ENCODE assay signal across 8 mouse cellular contexts in the genomic region with DNA sequence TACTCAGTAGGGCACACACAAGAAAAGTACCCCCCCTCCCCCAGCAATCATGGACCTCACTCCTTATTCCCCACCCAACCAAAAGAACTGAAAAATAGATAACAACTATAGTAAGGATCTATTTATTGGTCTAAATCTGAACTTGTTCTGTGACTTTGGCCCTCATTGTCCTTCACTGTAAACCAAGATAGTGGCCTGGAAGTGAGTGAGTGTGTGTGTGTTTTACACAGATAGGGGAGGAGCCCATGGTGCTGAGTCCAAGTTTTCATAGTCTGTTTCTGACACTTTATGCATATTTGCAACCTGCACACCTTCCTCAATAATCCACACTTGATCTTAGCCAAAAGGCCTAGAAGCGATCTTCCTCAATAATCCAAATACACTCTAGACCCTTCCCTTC. TPM values are rescaled to one million over a fixed set of nuclear protein-coding genes. Genes with fewer than 3 reads are reported as not detected.
DNase-seq lines count a peak whose midpoint lies in the region; ATAC-seq and TF ChIP-seq lines count a peak whose summit lies in the region.
"Had no signal": no experiment of that assay in that cellular context is flagged by ENCODE, and none has a peak within 500 bp of the region (broad histone marks: within the 10 kb centered on the region; RNA-seq: fewer than 3 reads in every experiment).

No protein-coding gene starts in this region.

- H3K4me1 ChIP-seq in lung, embryonic 16.5 days (replicated peaks; ENCODE audit: control insufficient read depth, insufficient read depth, low read length): peaks cover 24% of the 10 kb centered on the region
- H3K4me1 ChIP-seq in embryonic fibroblast, embryonic 13.5 days (ENCODE audit: control insufficient read depth, insufficient read depth, low read length): peaks cover 7% of the 10 kb centered on the region; the same call in 1 of the 2 replicates
- H3K4me1 ChIP-seq in limb, embryonic 12.5 days (replicated peaks): peaks cover 31% of the 10 kb centered on the region
- peaks cover 31% of the 10 kb centered on the region for H3K4me1 ChIP-seq in small intestine, adult 2 months (ENCODE audit: control insufficient read depth, insufficient read depth, insufficient read length, low read length)

- no peak for TF ChIP-seq CTCF in embryonic fibroblast, embryonic 13.5 days (IDR thresholded peaks at IDR 0.05; ENCODE audit: borderline replicate concordance, insufficient read depth, low read length)
- TF ChIP-seq CTCF in small intestine, adult 2 months (IDR thresholded peaks at IDR 0.05; ENCODE audit: extremely low read depth, insufficient read length, insufficient replicate concordance, low read depth, low read length): no peak

- TF ChIP-seq POLR2A in embryonic fibroblast, embryonic 13.5 days (IDR thresholded peaks at IDR 0.05; ENCODE audit: low read depth, low read length): no peak
- no peak for TF ChIP-seq POLR2A in small intestine, adult 2 months (IDR thresholded peaks at IDR 0.05; ENCODE audit: low read depth, low read length)

- peak; percentile 24 for ATAC-seq in lung, embryonic 16.5 days (ENCODE audit: low read depth)
- no peak for ATAC-seq in limb, embryonic 12.5 days (ENCODE audit: insufficient number of reproducible peaks, insufficient read depth, low FRiP score, low TSS enrichment, low read depth)
- ATAC-seq in monocyte, adult 5-6 weeks (replicated peaks; ENCODE audit: insufficient number of reproducible peaks, low FRiP score, low TSS enrichment, poor library complexity, severe bottlenecking): no peak

- DNase-seq in lung, postnatal 14 days: no peak
- no peak for DNase-seq in frontal cortex, postnatal 10 days (ENCODE audit: low spot score in 2 of 2)

- no peaks in the 10 kb centered on the region for H3K9me3 ChIP-seq in lung, embryonic 16.5 days (ENCODE audit: control insufficient read depth, low read length)
- no peaks in the 10 kb centered on the region for H3K9me3 ChIP-seq in limb, embryonic 12.5 days

- no peaks in the 10 kb centered on the region for H3K27me3 ChIP-seq in lung, embryonic 16.5 days (ENCODE audit: control insufficient read depth, insufficient read depth, low read depth, low read length)
- H3K27me3 ChIP-seq in limb, embryonic 12.5 days: 0 out of 2 replicates have a peak, but pooled peaks cover 6% of the 10 kb centered on the region
- H3K27me3 ChIP-seq in small intestine, adult 2 months (ENCODE audit: control insufficient read depth, insufficient read depth, low read length): no peaks in the 10 kb centered on the region

- peak overlapping the region; percentile 86 for H3K9ac ChIP-seq in lung, embryonic 16.5 days (ENCODE audit: low read length)
- H3K9ac ChIP-seq in limb, embryonic 12.5 days (replicated peaks): peak overlapping the region; percentile 83; the same call in 1 of the 2 replicates

- peak overlapping the region; percentile 78 for H3K4me2 ChIP-seq in lung, embryonic 16.5 days (ENCODE audit: low read depth, low read length)
- peak overlapping the region; percentile 90 for H3K4me2 ChIP-seq in limb, embryonic 12.5 days

- H3K27ac ChIP-seq in lung, embryonic 16.5 days (ENCODE audit: low read length): peak overlapping the region; percentile 41
- peak overlapping the region; percentile 49 for H3K27ac ChIP-seq in embryonic fibroblast, embryonic 13.5 days (ENCODE audit: insufficient read depth, low read length)
- no peak overlapping the region for H3K27ac ChIP-seq in limb, embryonic 12.5 days
- peak overlapping the region; percentile 90 for H3K27ac ChIP-seq in small intestine, adult 2 months (ENCODE audit: insufficient read depth, low read depth, low read length)

- no peaks in the 10 kb centered on the region for H3K36me3 ChIP-seq in lung, embryonic 16.5 days (ENCODE audit: control insufficient read depth, insufficient read depth, low read length)
- 0 out of 2 replicates have a peak, but pooled peaks cover 4% of the 10 kb centered on the region for H3K36me3 ChIP-seq in limb, embryonic 12.5 days
- H3K36me3 ChIP-seq in small intestine, adult 2 months (ENCODE audit: control insufficient read depth, insufficient read depth, low read length): 0 out of 2 replicates have a peak, but pooled peaks cover 2% of the 10 kb centered on the region

- H3K4me3 ChIP-seq in lung, embryonic 16.5 days (ENCODE audit: low read length): peak overlapping the region; percentile 95
- peak overlapping the region; percentile 87 for H3K4me3 ChIP-seq in embryonic fibroblast, embryonic 13.5 days (ENCODE audit: insufficient read depth, low read length)
- H3K4me3 ChIP-seq in limb, embryonic 12.5 days (replicated peaks): peak overlapping the region; percentile 97
- H3K4me3 ChIP-seq in small intestine, adult 2 months (ENCODE audit: low read depth, low read length): peak overlapping the region; percentile 85

- WGBS in lung, embryonic 16.5 days: 10% methylated on average over 1 of the region's 1 CpGs
- 12% methylated on average over 1 of the region's 1 CpGs for WGBS in limb, embryonic 12.5 days
- 6% methylated on average over 1 of the region's 1 CpGs for WGBS in small intestine, adult 2 months

RNA-seq across cellular contexts. Expression of a gene that starts 0.6 kb away (rescaled TPM):
- polyA plus RNA-seq in lung, embryonic 16.5 days (2015; fragmentation: Nextera tagmentation; extraction: Ambion mirVana): 17.7 and 18.9 TPM in 2 replicates
- 32.6 and 36.4 TPM in 2 replicates for polyA plus RNA-seq in embryonic fibroblast, embryonic 13.5 days (2011; ENCODE audit: insufficient read length, low read depth, missing spikeins)
- 22.5 and 25.7 TPM in 2 replicates for polyA plus RNA-seq in limb, embryonic 12.5 days (2016; fragmentation: Nextera tagmentation; extraction: Ambion mirVana)
- 34.2 and 49.0 TPM in 2 replicates for polyA plus RNA-seq in small intestine, adult 2 months (2012; rRNA removed)
- 13.9 to 24.2 TPM (median 16.7 TPM) in 3 replicates for total RNA-seq in monocyte, adult 5-6 weeks (2017)

RNA-seq across cellular contexts. Expression of a gene that starts 29.3 kb away (rescaled TPM):
- polyA plus RNA-seq in lung, embryonic 16.5 days (2015; fragmentation: Nextera tagmentation; extraction: Ambion mirVana): 0.33 and 0.53 TPM in 2 replicates
- polyA plus RNA-seq in embryonic fibroblast, embryonic 13.5 days (2011; ENCODE audit: insufficient read length, low read depth, missing spikeins): not detected in 2 replicates
- 0.58 and 0.84 TPM in 2 replicates for polyA plus RNA-seq in limb, embryonic 12.5 days (2016; fragmentation: Nextera tagmentation; extraction: Ambion mirVana)
- polyA plus RNA-seq in small intestine, adult 2 months (2012; rRNA removed): 0.42 and 0.77 TPM in 2 replicates
- not detected in 3 replicates for total RNA-seq in monocyte, adult 5-6 weeks (2017)
- total RNA-seq: neutrophil, adult 5-6 weeks had no signal

RNA-seq across cellular contexts. Expression of a gene that starts 38.0 kb away (rescaled TPM):
- polyA plus RNA-seq in lung, embryonic 16.5 days (2015; fragmentation: Nextera tagmentation; extraction: Ambion mirVana): 1.2 and 1.5 TPM in 2 replicates
- 7.3 and 12.1 TPM in 2 replicates for polyA plus RNA-seq in embryonic fibroblast, embryonic 13.5 days (2011; ENCODE audit: insufficient read length, low read depth, missing spikeins)
- polyA plus RNA-seq in limb, embryonic 12.5 days (2016; fragmentation: Nextera tagmentation; extraction: Ambion mirVana): 1.1 TPM in 2 replicates
- 10.5 and 18.4 TPM in 2 replicates for polyA plus RNA-seq in small intestine, adult 2 months (2012; rRNA removed)
- 186 to 201 TPM (median 194 TPM) in 3 replicates for total RNA-seq in monocyte, adult 5-6 weeks (2017)
